ENCODE assay signal across 8 mouse cellular contexts in the genomic region with DNA sequence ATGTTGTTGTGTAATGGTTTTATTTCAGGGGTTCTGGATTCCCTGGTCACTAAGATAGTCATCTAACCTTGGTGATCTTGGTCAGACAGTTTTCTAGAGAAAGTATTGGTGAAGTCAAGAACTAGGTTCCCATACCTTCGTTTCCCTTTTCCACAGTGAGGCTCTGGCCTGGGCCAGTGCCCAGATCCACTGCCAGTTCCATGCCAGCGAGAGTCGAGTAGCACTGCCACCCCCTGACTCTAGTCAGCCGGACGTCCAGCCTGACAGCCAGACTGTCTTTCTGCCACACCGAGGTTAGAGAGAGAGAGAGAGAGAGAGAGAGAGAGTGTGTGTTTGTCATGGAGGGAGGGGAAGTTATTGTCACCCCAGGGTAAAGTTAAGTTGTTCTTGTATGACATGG. TPM values are rescaled to one million over a fixed set of nuclear protein-coding genes. Genes with fewer than 3 reads are reported as not detected.
DNase-seq lines count a peak whose midpoint lies in the region; ATAC-seq and TF ChIP-seq lines count a peak whose summit lies in the region.

No protein-coding gene starts in this region.

- H3K4me3 ChIP-seq in megakaryocyte, embryonic 14.5 days (replicated peaks), result peak overlapping the region; percentile 98
- peak overlapping the region; percentile 90 for H3K4me3 ChIP-seq in limb, embryonic 14.5 days (replicated peaks; ENCODE audit: low read length)
- H3K4me3 ChIP-seq in stomach, postnatal 0 days (ENCODE audit: low read depth, low read length), result peak overlapping the region; percentile 87

- no peak for ATAC-seq in megakaryocyte, adult 5-6 weeks (ENCODE audit: poor library complexity, severe bottlenecking)
- no peak for ATAC-seq in limb, embryonic 14.5 days (ENCODE audit: low FRiP score, low read depth)
- no peak for ATAC-seq in stomach, postnatal 0 days (ENCODE audit: low FRiP score, low TSS enrichment)
- no peak for ATAC-seq in monocyte, adult 5-6 weeks (replicated peaks; ENCODE audit: insufficient number of reproducible peaks, low FRiP score, low TSS enrichment, poor library complexity, severe bottlenecking)

- no peak for TF ChIP-seq EP300 in stomach, postnatal 0 days (optimal IDR thresholded peaks at IDR 0.05)

- H3K9me3 ChIP-seq in megakaryocyte, embryonic 14.5 days, result no peaks in the 10 kb centered on the region
- H3K9me3 ChIP-seq in limb, embryonic 14.5 days (ENCODE audit: control insufficient read depth, low read length), result no peaks in the 10 kb centered on the region
- no peaks in the 10 kb centered on the region for H3K9me3 ChIP-seq in stomach, postnatal 0 days (ENCODE audit: control insufficient read depth, low read length)

- H3K4me1 ChIP-seq in megakaryocyte, embryonic 14.5 days, result peaks cover 92% of the 10 kb centered on the region
- H3K4me1 ChIP-seq in limb, embryonic 14.5 days (ENCODE audit: control insufficient read depth, insufficient read depth, low read length), result peaks cover 26% of the 10 kb centered on the region
- H3K4me1 ChIP-seq in stomach, postnatal 0 days (replicated peaks; ENCODE audit: control insufficient read depth, insufficient read depth), result 0 out of 2 replicates have a peak, but pooled peaks cover 4% of the 10 kb centered on the region

- TF ChIP-seq POLR2A in limb, embryonic 14.5 days (IDR thresholded peaks at IDR 0.05; ENCODE audit: borderline replicate concordance, extremely low read depth, insufficient read depth, insufficient read length), result no peak

- H3K9ac ChIP-seq in limb, embryonic 14.5 days (ENCODE audit: low read depth, low read length, severe bottlenecking), result peak overlapping the region; percentile 80
- H3K9ac ChIP-seq in stomach, postnatal 0 days (ENCODE audit: low read length), result peak overlapping the region; percentile 83; the same call in 1 of the 2 replicates

- H3K36me3 ChIP-seq in megakaryocyte, embryonic 14.5 days (replicated peaks; ENCODE audit: low read length), result peaks cover 66% of the 10 kb centered on the region
- H3K36me3 ChIP-seq in limb, embryonic 14.5 days (ENCODE audit: control insufficient read depth, insufficient read depth, low read length), result peaks cover 48% of the 10 kb centered on the region
- H3K36me3 ChIP-seq in stomach, postnatal 0 days (ENCODE audit: control insufficient read depth, insufficient read depth, low read length), result peaks cover 21% of the 10 kb centered on the region

- DNase-seq in cerebellum, adult 11-12 months, result peak; percentile 17
- DNase-seq in cerebellum, postnatal 36 days, result no peak
- DNase-seq in limb, embryonic 14.5 days (ENCODE audit: low spot score), result no peak
- no peak for DNase-seq in stomach, postnatal 0 days (ENCODE audit: low spot score)
- DNase-seq in adrenal gland, adult 8-10 months, result no peak

- H3K27ac ChIP-seq in limb, embryonic 14.5 days (replicated peaks; ENCODE audit: low read depth, low read length), result no peak overlapping the region
- H3K27ac ChIP-seq in stomach, postnatal 0 days (replicated peaks), result no peak overlapping the region

- WGBS in limb, embryonic 14.5 days, result 80% methylated on average over 6 of the region's 6 CpGs
- WGBS in stomach, postnatal 0 days, result 74% methylated on average over 6 of the region's 6 CpGs

- peak overlapping the region; percentile 93 for H3K4me2 ChIP-seq in limb, embryonic 14.5 days (replicated peaks; ENCODE audit: low read depth, low read length, severe bottlenecking)
- H3K4me2 ChIP-seq in stomach, postnatal 0 days (replicated peaks; ENCODE audit: low read depth), result peak overlapping the region; percentile 94

- H3K27me3 ChIP-seq in megakaryocyte, embryonic 14.5 days (replicated peaks), result no peaks in the 10 kb centered on the region
- H3K27me3 ChIP-seq in limb, embryonic 14.5 days (ENCODE audit: control insufficient read depth, insufficient read depth, low read length), result no peaks in the 10 kb centered on the region
- no peaks in the 10 kb centered on the region for H3K27me3 ChIP-seq in stomach, postnatal 0 days (ENCODE audit: control insufficient read depth, insufficient read depth, low read length)

- no peak for TF ChIP-seq CTCF in stomach, postnatal 0 days (IDR thresholded peaks at IDR 0.05; ENCODE audit: low read depth)

RNA-seq across cellular contexts. Expression of a gene that starts 1.1 kb away (rescaled TPM):
- 9.1 and 40.1 TPM in 2 replicates for polyA plus RNA-seq in megakaryocyte, embryonic 14.5 days (2012; ENCODE audit: insufficient read depth, low replicate concordance)
- total RNA-seq in megakaryocyte, adult 5-6 weeks (2015), result 8.4 and 8.5 TPM in 2 replicates
- total RNA-seq in megakaryocyte, adult 5-6 weeks (2017), result 9.5 and 9.8 TPM in 2 replicates
- polyA plus RNA-seq in limb, embryonic 14.5 days (2012; rRNA removed), result 39.8 and 50.1 TPM in 2 replicates
- polyA plus RNA-seq in limb, embryonic 14.5 days (2014; fragmentation: Nextera tagmentation; extraction: Ambion mirVana), result 18.4 and 19.9 TPM in 2 replicates
- polyA plus RNA-seq in stomach, postnatal 0 days (2015; fragmentation: Nextera tagmentation; extraction: Ambion mirVana), result 25.0 and 26.1 TPM in 2 replicates
- total RNA-seq in monocyte, adult 5-6 weeks (2017), result 9.3 to 22.3 TPM (median 9.7 TPM) in 3 replicates
- total RNA-seq in adrenal gland, adult 8-10 months (2022), result 10 to 100 TPM; 11.1 to 19.1 (median 15.7) TPM

RNA-seq across cellular contexts. Expression of a gene that starts 1.2 kb away (rescaled TPM):
- polyA plus RNA-seq in megakaryocyte, embryonic 14.5 days (2012; ENCODE audit: insufficient read depth, low replicate concordance), result 26.9 and 28.2 TPM in 2 replicates
- total RNA-seq in megakaryocyte, adult 5-6 weeks (2015), result 18.6 and 20.8 TPM in 2 replicates
- 8.2 and 24.7 TPM in 2 replicates for total RNA-seq in megakaryocyte, adult 5-6 weeks (2017)
- 81.9 and 101 TPM in 2 replicates for polyA plus RNA-seq in limb, embryonic 14.5 days (2012; rRNA removed)
- 33.3 and 35.3 TPM in 2 replicates for polyA plus RNA-seq in limb, embryonic 14.5 days (2014; fragmentation: Nextera tagmentation; extraction: Ambion mirVana)
- 11.7 and 13.0 TPM in 2 replicates for polyA plus RNA-seq in stomach, postnatal 0 days (2015; fragmentation: Nextera tagmentation; extraction: Ambion mirVana)
- 17.8 to 28.6 TPM (median 28.5 TPM) in 3 replicates for total RNA-seq in monocyte, adult 5-6 weeks (2017)
- 10 to 100 TPM; 41.0 to 66.1 (median 56.9) TPM for total RNA-seq in adrenal gland, adult 8-10 months (2022)

RNA-seq across cellular contexts. Expression of a gene that starts 4.6 kb away (rescaled TPM):
- polyA plus RNA-seq in megakaryocyte, embryonic 14.5 days (2012; ENCODE audit: insufficient read depth, low replicate concordance), result not detected in 2 replicates
- total RNA-seq in megakaryocyte, adult 5-6 weeks (2015), result not detected in 2 replicates
- total RNA-seq in megakaryocyte, adult 5-6 weeks (2017), result not detected in 2 replicates
- polyA plus RNA-seq in limb, embryonic 14.5 days (2012; rRNA removed), result 0.24 and 0.88 TPM in 2 replicates
- 2.8 and 3.0 TPM in 2 replicates for polyA plus RNA-seq in limb, embryonic 14.5 days (2014; fragmentation: Nextera tagmentation; extraction: Ambion mirVana)
- 0.25 and 0.34 TPM in 2 replicates for polyA plus RNA-seq in stomach, postnatal 0 days (2015; fragmentation: Nextera tagmentation; extraction: Ambion mirVana)
- 0.48 TPM in 1 of 3 replicates, not detected in the others for total RNA-seq in monocyte, adult 5-6 weeks (2017)
- total RNA-seq in adrenal gland, adult 8-10 months (2022), result 1 to 10 TPM; 2.0 to 2.7 (median 2.4) TPM

RNA-seq across cellular contexts. Expression of a gene that starts 17.2 kb away (rescaled TPM):
- polyA plus RNA-seq in megakaryocyte, embryonic 14.5 days (2012; ENCODE audit: insufficient read depth, low replicate concordance), result 637 and 823 TPM in 2 replicates
- total RNA-seq in megakaryocyte, adult 5-6 weeks (2015), result 226 and 299 TPM in 2 replicates
- 408 and 426 TPM in 2 replicates for total RNA-seq in megakaryocyte, adult 5-6 weeks (2017)
- polyA plus RNA-seq in limb, embryonic 14.5 days (2012; rRNA removed), result 69.4 and 75.5 TPM in 2 replicates
- 62.4 and 63.3 TPM in 2 replicates for polyA plus RNA-seq in limb, embryonic 14.5 days (2014; fragmentation: Nextera tagmentation; extraction: Ambion mirVana)
- 42.7 and 60.3 TPM in 2 replicates for polyA plus RNA-seq in stomach, postnatal 0 days (2015; fragmentation: Nextera tagmentation; extraction: Ambion mirVana)
- total RNA-seq in monocyte, adult 5-6 weeks (2017), result 816 to 935 TPM (median 878 TPM) in 3 replicates
- total RNA-seq in adrenal gland, adult 8-10 months (2022), result 100 to 1,000 TPM; 249 to 319 (median 289) TPM

RNA-seq across cellular contexts. Expression of a gene that starts 17.6 kb away (rescaled TPM):
- 2.7 TPM in 1 of 2 replicates, not detected in the other for polyA plus RNA-seq in megakaryocyte, embryonic 14.5 days (2012; ENCODE audit: insufficient read depth, low replicate concordance)
- 29.4 and 33.0 TPM in 2 replicates for total RNA-seq in megakaryocyte, adult 5-6 weeks (2015)
- total RNA-seq in megakaryocyte, adult 5-6 weeks (2017), result 84.6 and 101 TPM in 2 replicates
- 51.7 and 58.0 TPM in 2 replicates for polyA plus RNA-seq in limb, embryonic 14.5 days (2012; rRNA removed)
- 71.4 and 78.5 TPM in 2 replicates for polyA plus RNA-seq in limb, embryonic 14.5 days (2014; fragmentation: Nextera tagmentation; extraction: Ambion mirVana)
- polyA plus RNA-seq in stomach, postnatal 0 days (2015; fragmentation: Nextera tagmentation; extraction: Ambion mirVana), result 85.6 and 89.2 TPM in 2 replicates
- 80.3 to 165 TPM (median 108 TPM) in 3 replicates for total RNA-seq in monocyte, adult 5-6 weeks (2017)
- 100 to 1,000 TPM; 141 to 201 (median 150) TPM for total RNA-seq in adrenal gland, adult 8-10 months (2022)
